Mouse (Mus musculus) myocyte (in vitro differentiated cells): Measurements from ENCODE around the gene Stk39. TPM values are rescaled to one million over a fixed set of nuclear protein-coding genes. Genes with fewer than 3 reads are reported as not detected.

Experiments
- H3K27me3 ChIP-seq: one replicate; pipeline ENCODE4 v1.6.1; 2011; ENCODE audit not compliant: control insufficient read depth, insufficient read depth, insufficient read length
- H3K36me3 ChIP-seq: one replicate; pipeline ENCODE4 v1.6.1; 2011; ENCODE audit not compliant: control insufficient read depth, insufficient read depth
- H3K4me2 ChIP-seq: one replicate; pipeline ENCODE4 v1.6.1; 2011; ENCODE audit warnings: low read depth, control low read depth
- H3K4me3 ChIP-seq: one replicate; pipeline ENCODE4 v1.5.1; 2011; ENCODE audit warnings: mild to moderate bottlenecking, control low read depth, moderate library complexity
- H3K79me2 ChIP-seq: one replicate; pipeline ENCODE4 v1.6.1; 2011; ENCODE audit not compliant: control insufficient read depth, insufficient read depth
- H3ac ChIP-seq: one replicate; pipeline ENCODE4 v1.6.1; 2011; ENCODE audit not compliant: control insufficient read depth, insufficient read length
- CEBPB ChIP-seq: IDR thresholded peaks from 2 replicates; pipeline ENCODE4 v1.6.1; 2011; ENCODE audit warnings: mild to moderate bottlenecking, moderate library complexity; ENCODE audit not compliant: poor library complexity, insufficient read depth, severe bottlenecking
- E2F4 ChIP-seq: IDR thresholded peaks from one replicate; pipeline ENCODE4 v1.6.1; 2011; ENCODE audit warnings: mild to moderate bottlenecking, control low read depth, moderate library complexity; ENCODE audit not compliant: insufficient read depth
- MAX ChIP-seq: IDR thresholded peaks from one replicate; pipeline ENCODE4 v1.6.1; 2011; ENCODE audit warnings: low read depth, mild to moderate bottlenecking, control low read depth
- MYOD1 ChIP-seq, 3 experiments: IDR thresholded peaks; one replicate each; pipeline ENCODE4 v1.6.1; 2011; ENCODE audit warnings: control low read depth in 2 of 3, low read depth in 2 of 3, mild to moderate bottlenecking in 2 of 3, moderate library complexity in 1 of 3; ENCODE audit not compliant: insufficient read length in 2 of 3, control insufficient read depth in 1 of 3
- MYOG ChIP-seq, 3 experiments: IDR thresholded peaks; one replicate each; pipeline ENCODE4 v1.6.1; 2011; ENCODE audit warnings: control low read depth in 2 of 3, low read depth in 2 of 3, mild to moderate bottlenecking in 2 of 3; ENCODE audit not compliant: insufficient read length in 2 of 3, control insufficient read depth in 1 of 3, insufficient read depth in 1 of 3
- POLR2A ChIP-seq: IDR thresholded peaks from one replicate; pipeline ENCODE4 v1.6.1; 2011; ENCODE audit warnings: low read depth, mild to moderate bottlenecking, control low read depth, moderate library complexity; ENCODE audit not compliant: insufficient read length
- POLR2AphosphoS2 ChIP-seq: IDR thresholded peaks from one replicate; pipeline ENCODE4 v1.6.1; 2011; ENCODE audit warnings: low read depth, control low read depth; ENCODE audit not compliant: insufficient read length
- REST ChIP-seq: IDR thresholded peaks from one replicate; pipeline ENCODE4 v1.6.1; 2011; ENCODE audit warnings: mild to moderate bottlenecking, control low read depth, moderate library complexity; ENCODE audit not compliant: insufficient read depth, insufficient read length
- SRF ChIP-seq: IDR thresholded peaks from one replicate; pipeline ENCODE4 v1.6.1; 2011; ENCODE audit warnings: low read depth; ENCODE audit not compliant: control insufficient read depth, insufficient read length
- TCF12 ChIP-seq: IDR thresholded peaks from one replicate; pipeline ENCODE4 v1.6.1; 2011; ENCODE audit warnings: mild to moderate bottlenecking, control low read depth; ENCODE audit not compliant: poor library complexity, insufficient read depth, severe bottlenecking
- TCF3 ChIP-seq: IDR thresholded peaks from one replicate; pipeline ENCODE4 v1.6.1; 2011; ENCODE audit warnings: low read depth, control low read depth; ENCODE audit not compliant: insufficient read length
- USF1 ChIP-seq: IDR thresholded peaks from one replicate; pipeline ENCODE4 v1.6.1; 2011; ENCODE audit warnings: low read depth, mild to moderate bottlenecking, control low read depth, moderate library complexity
- polyA plus RNA-seq: library from polyadenylated mRNA; unstranded; fragments of >200 nt; fragmentation: generic; extraction: Trizol; gene quantifications from one replicate; pipeline ENCODE4 v1.2.1, GENCODE M21; 2012; ENCODE audit warnings: missing spikeins

Stk39 gene
- polyA plus RNA-seq, 1 experiment, result 4.7 TPM

DNA sequence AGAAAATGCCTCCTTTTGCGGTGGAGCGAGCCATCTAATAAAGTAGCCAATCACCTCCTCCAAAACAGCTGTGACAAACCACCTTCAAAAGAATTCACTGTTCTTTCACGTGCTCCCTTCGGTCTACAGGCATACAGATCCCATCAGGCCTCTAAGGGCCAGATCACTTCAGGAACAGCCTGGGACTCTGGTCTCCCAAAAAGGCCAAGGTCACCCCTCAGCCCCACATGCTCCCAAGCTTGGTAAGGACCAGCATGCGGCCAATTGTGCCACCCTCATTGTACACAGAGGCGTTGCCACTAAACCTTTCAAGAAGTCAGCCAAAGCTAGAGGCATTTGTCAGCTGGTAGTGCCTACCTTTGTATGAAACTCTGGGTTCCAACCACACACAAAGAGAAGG, 28.9 kb downstream of the Stk39 start:
- no peaks in the 10 kb centered on the region for H3K36me3 ChIP-seq

DNA sequence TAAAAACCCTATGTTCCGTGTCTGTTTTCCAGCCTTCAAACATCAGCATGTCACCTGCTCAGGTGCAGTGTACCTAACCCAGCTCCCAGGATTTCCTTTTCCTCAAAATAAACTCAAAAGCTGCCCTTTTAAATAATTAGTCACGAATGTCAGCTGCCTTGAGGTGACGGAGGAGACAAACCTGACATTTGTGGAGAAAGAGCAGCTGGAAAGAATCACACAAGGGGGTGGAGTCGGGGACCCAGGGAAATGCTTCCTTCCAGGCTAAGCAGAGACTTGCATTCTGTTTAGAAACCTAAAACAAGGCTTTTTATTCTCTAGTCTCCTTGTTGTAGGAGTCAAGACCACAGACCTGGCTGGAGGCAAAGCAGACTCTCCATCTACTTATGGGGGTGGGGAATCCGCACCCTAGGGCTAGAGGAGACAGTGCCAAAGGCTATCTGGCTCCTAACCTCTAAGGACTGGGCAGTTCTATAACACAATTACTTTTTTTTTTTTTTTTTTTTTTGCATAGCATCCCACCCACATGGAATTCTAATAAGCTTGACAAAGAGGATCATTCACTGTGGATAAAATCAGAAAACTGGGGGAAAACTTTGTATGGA, 29.9 kb downstream of the Stk39 start:
- Histone ChIP-seq H3K79me2 (no peaks in the 10 kb centered on the region), H3K36me3 (no peaks in the 10 kb centered on the region), H3K4me2 (no peak overlapping the region), H3K27me3 (no peaks in the 10 kb centered on the region), H3ac (no peak overlapping the region), H3K4me3 (no peak overlapping the region)
- TF ChIP-seq MAX (no peak), TCF3 (no peak), POLR2AphosphoS2 (no peak), USF1 (no peak), TCF12 (no peak)

More for the DNA sequence above, 28.9 kb downstream of the Stk39 start:
- Histone ChIP-seq H3K27me3 (no peaks in the 10 kb centered on the region), H3ac (no peak overlapping the region), H3K4me3 (no peak overlapping the region), H3K4me2 (no peak overlapping the region), H3K79me2 (no peaks in the 10 kb centered on the region)
- no peak for TF ChIP-seq CEBPB
- TF ChIP-seq TCF3, result no peak
- no peak for TF ChIP-seq MYOG (IDR thresholded peaks at IDR 0.05; ENCODE audit: control insufficient read depth in 1 of 3, insufficient read depth in 1 of 3, insufficient read length in 2 of 3, low read depth in 2 of 3)
- TF ChIP-seq E2F4, result no peak
- no peak for TF ChIP-seq REST
- no peak for TF ChIP-seq MAX
- TF ChIP-seq MYOD1 (IDR thresholded peaks at IDR 0.05; ENCODE audit: control insufficient read depth in 1 of 3, insufficient read length in 2 of 3, low read depth in 2 of 3), result no peak
- no peak for TF ChIP-seq TCF12
- no peak for TF ChIP-seq POLR2A
- TF ChIP-seq SRF, result no peak
- no peak for TF ChIP-seq POLR2AphosphoS2
- TF ChIP-seq USF1, result no peak

GRCm38 (mm10) chr2:68439614-68440013, 32.5 kb downstream of the Stk39 start:
- Histone ChIP-seq H3K36me3 (no peaks in the 10 kb centered on the region), H3ac (no peak overlapping the region), H3K4me3 (no peak overlapping the region), H3K79me2 (no peaks in the 10 kb centered on the region), H3K4me2 (no peak overlapping the region), H3K27me3 (no peaks in the 10 kb centered on the region)
- TF ChIP-seq MAX (no peak), MYOG (IDR thresholded peaks at IDR 0.05; ENCODE audit: control insufficient read depth in 1 of 3, insufficient read depth in 1 of 3, insufficient read length in 2 of 3, low read depth in 2 of 3) (no peak), TCF3 (no peak), REST (no peak), POLR2AphosphoS2 (no peak), MYOD1 (IDR thresholded peaks at IDR 0.05; ENCODE audit: control insufficient read depth in 1 of 3, insufficient read length in 2 of 3, low read depth in 2 of 3) (no peak), POLR2A (no peak)

DNA sequence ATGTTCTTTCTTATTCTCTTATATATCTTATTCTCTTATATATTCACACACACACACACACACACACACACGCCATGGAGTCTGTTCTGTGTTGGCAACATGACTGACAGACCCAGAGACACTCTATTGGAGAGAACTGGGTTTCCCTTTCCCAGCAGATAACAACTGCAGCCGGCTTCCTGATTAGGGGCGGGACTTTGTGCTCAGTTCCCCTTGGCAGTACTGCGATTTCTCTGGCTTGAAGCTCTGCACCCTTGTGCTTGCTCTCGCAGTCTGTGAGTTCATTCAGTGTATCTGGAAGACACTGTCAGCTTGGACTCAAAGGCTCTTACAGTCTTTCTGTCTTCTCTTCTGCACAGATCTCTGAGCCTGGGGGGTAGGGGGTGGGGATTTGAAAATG, 34.1 kb downstream of the Stk39 start:
- Histone ChIP-seq H3K4me2 (no peak overlapping the region), H3K4me3 (no peak overlapping the region), H3K79me2 (no peaks in the 10 kb centered on the region), H3ac (no peak overlapping the region), H3K36me3 (no peaks in the 10 kb centered on the region), H3K27me3 (no peaks in the 10 kb centered on the region)
- no peak for TF ChIP-seq POLR2A
- TF ChIP-seq MYOG (IDR thresholded peaks at IDR 0.05; ENCODE audit: control insufficient read depth in 1 of 3, insufficient read depth in 1 of 3, insufficient read length in 2 of 3, low read depth in 2 of 3), result no peak
- no peak for TF ChIP-seq USF1
- no peak for TF ChIP-seq MYOD1 (IDR thresholded peaks at IDR 0.05; ENCODE audit: control insufficient read depth in 1 of 3, insufficient read length in 2 of 3, low read depth in 2 of 3)
- TF ChIP-seq TCF12, result no peak
- TF ChIP-seq POLR2AphosphoS2, result no peak
- TF ChIP-seq E2F4, result no peak
- no peak for TF ChIP-seq TCF3
- TF ChIP-seq SRF, result no peak
- no peak for TF ChIP-seq REST
- no peak for TF ChIP-seq CEBPB
- TF ChIP-seq MAX, result no peak

- H3K4me3 ChIP-seq, result no peak overlapping the region
- no peaks in the 10 kb centered on the region for H3K27me3 ChIP-seq
- H3K4me2 ChIP-seq, result no peak overlapping the region
- no peaks in the 10 kb centered on the region for H3K36me3 ChIP-seq
- no peak overlapping the region for H3ac ChIP-seq
- TF ChIP-seq REST, result no peak
- no peak for TF ChIP-seq E2F4
- no peak for TF ChIP-seq MAX
- TF ChIP-seq USF1, result no peak
- TF ChIP-seq MYOD1 (IDR thresholded peaks at IDR 0.05; ENCODE audit: control insufficient read depth in 1 of 3, insufficient read length in 2 of 3, low read depth in 2 of 3), result no peak
- TF ChIP-seq POLR2AphosphoS2, result no peak
- no peak for TF ChIP-seq CEBPB
- TF ChIP-seq TCF12, result no peak
- no peak for TF ChIP-seq MYOG (IDR thresholded peaks at IDR 0.05; ENCODE audit: control insufficient read depth in 1 of 3, insufficient read depth in 1 of 3, insufficient read length in 2 of 3, low read depth in 2 of 3)
- TF ChIP-seq POLR2A, result no peak
- TF ChIP-seq SRF, result no peak
- no peak for TF ChIP-seq TCF3
- no peaks in the 10 kb centered on the region for H3K79me2 ChIP-seq
Observed at GRCm38 (mm10) chr2:68437216-68437615, 34.9 kb downstream of the Stk39 start.
